Mouse (Mus musculus) c-Kit-positive CD71-negative TER-119-negative erythroid progenitor cells, embryonic 14.5 days (primary cell): ENCODE data around the gene Eif3m.

ENCODE experiments used
- DNase-seq: peaks from one replicate; pipeline ENCODE4 v3.0.0-alpha.2; 2013; ENCODE audit warnings: low read depth

The Eif3m gene

DNA sequence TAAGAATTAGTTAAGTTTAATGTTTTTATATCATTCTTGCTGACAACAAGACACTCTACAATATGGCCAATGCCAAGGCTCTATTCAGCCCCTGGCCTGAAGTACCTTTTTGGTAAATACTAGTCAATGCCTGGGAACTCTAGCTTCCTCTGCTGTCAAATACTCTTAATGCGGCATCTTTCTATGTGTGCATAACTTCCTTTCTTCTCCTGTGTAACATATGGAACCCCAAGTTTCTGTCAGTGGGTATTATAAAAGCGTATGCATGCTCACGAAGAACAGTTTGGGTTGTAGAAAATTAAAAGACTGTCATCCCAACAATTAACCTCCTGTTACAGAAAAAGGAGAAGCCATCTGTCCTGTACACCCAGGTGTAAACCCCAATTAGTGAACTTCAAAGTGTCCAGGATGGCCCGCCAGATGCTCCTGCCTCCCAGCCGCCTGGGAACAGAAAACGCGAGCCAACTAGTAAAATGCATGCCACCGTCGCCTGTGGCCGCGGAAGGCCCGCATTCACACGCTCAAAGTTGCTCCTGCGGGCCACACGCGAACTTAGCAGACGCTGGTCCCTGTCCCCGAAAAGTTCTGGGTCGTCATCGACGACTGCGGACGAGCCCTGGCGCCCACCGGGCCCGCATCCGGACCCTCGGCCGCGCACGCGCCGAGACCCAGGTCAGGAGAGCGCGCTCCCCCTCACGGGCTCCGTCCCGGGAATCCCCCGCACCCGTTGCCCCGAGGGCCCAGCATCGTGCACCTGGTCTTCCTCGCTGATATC, 501 bp downstream of the Eif3m start:
- no peak for DNase-seq

DNA sequence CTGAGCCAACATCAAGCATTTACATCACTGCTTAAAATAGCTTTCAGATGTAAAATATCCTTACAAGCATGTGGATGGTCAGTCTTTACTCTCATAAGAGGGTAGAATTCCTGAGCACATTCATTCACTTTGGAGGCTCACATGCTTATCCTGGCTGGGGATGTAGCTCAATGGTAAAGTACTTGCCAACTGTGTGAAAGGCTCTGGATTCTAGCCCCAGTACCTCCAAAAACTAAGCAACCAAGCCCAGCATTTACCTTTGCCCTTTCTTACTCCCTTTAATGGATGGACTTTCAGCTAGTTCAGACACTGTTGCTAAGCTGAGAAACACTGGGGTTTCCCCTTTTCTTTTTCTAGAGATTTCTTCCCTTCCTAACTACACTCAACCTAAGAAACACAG, 9.6 kb downstream of the Eif3m start:
- DNase-seq = no peak

DNA sequence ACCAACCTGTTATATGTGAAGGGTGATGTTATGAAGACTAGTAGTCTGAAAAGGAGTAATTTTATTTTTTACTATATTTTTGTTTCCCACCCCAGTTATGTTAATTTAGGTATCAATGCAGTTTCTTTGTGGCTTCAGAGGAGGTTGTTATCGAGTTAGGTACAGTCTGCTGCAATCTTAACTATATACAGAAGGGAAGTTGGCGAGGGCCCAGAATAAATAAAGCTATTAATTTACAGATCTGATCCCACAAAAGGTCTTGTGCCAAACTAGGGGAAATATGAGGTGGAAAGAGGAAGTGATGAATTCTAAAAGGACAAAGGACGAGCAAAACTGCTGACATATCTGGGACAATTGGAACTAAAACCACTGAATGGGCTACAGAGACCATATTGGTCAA, 20.7 kb downstream of the Eif3m start:
- no peak for DNase-seq

DNA sequence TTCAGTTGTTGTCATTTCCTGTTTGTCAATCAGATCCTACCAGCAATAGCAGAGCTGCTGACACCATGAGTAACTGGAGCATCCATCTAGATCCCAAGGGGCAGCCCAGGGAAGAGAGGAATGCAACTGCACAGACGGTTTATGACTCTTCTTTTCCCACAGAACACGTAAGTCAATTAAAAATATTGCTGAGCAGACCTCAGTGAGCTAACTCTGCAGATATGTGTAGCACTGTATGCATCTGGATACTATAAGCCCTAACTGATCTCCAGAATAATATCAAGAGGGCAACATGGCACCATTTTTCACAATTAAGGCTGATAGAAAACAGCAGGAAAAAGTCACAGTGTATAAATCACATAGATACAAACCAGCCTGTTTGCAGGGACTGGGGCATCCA, 22.4 kb downstream of the Eif3m start:
- DNase-seq = no peak

DNA sequence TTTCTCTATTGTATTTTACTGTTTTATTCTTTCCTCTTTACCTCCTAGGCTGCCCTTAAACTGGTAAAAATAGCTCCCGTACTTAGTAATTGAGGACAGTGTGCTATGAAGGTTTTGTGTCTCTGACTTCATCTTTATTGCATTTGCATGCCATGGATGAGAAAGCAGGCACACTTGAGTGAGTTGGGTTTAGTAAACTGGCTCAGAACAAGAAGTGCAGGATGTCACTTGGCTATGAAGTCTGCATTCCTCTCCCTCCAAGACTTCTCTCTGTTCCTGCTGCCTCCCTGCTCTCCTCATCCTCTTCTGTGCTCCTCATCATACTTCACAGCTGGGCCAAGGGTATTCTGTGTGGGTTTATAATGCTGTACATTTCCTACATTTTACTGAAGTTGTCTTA, 27.9 kb downstream of the Eif3m start:
- DNase-seq = no peak

DNA sequence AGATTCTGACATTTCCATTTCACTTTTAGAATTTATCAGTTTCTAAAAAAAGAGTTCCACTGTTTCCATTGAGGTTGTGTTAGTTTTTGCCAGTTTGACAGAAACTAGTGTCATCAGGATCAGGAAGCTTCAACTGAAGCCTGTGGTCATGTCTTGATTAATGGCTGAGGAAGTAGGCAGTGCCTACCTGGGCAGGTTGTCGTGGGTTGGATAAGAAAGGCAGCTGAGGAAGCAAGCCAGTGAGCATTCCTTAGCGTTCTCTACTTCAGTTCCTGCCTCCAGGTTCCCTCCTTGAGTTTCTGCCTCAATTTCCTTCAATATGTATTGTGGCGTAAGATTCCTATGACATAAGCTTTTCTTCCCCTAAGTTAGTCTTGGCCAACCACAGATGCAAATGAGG, 31.1 kb downstream of the Eif3m start:
- DNase-seq = no peak

DNA sequence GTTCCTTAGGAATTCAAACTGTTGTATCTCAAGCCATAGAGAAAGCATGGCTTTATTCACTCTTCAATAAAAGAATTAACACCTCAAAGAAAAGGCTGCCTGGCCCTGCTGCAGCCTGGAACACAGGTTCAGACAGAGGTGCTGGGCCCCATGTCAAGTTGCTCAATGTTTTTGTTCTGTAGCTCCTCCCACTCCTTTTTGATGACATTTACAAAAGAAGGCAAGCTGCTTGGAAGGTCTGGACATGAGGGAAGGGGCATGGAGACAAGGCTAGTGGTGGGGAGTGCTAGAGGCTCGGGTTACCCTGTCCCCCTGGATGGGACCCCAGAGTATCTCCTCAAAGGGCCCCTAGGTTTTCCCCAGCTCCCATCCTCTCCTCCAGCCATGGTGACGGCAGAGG, 35.2 kb downstream of the Eif3m start:
- DNase-seq = no peak

DNA sequence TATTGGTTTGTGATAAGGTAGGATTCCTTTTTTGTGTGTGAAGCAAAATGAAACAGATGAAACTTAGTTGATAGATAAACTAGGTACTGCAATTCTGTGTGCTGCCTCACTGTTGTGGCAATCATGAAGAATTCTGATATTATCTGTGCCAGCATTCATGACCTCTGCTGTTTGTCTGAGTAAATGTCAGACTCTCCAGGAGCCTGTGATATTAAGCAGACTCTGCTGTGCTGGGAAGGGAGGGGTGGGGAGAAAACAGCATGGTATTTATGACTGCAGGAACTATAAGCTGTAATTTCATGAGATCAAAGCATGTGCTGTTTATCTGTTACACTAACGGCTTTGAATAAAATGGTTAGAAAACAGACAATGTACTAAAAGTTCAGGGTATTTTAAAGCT, 52.4 kb downstream of the Eif3m start:
- DNase-seq = no peak
